Mouse (Mus musculus) erythroblast, embryonic 14.5 days (primary cell): Measurements from ENCODE around the gene Gm10837.

Experiments
- GATA1 ChIP-seq: IDR thresholded peaks from 2 replicates; pipeline ENCODE4 v1.6.1; 2012; ENCODE audit warnings: low read length, inconsistent platforms, mixed read lengths
- TAL1 ChIP-seq: IDR thresholded peaks from 3 replicates; pipeline ENCODE4 v1.6.1; 2012; ENCODE audit warnings: low read length, inconsistent platforms, mixed read lengths

GRCm38 (mm10) chr14:122477261-122477671, 13.1 kb upstream of the Gm10837 start:
- TF ChIP-seq GATA1 (no peak), TAL1 (no peak)
